Mouse (Mus musculus): ENCODE data around the gene Wnt9b. TPM values are rescaled to one million over a fixed set of nuclear protein-coding genes. Genes with fewer than 3 reads are reported as not detected.

Gene Wnt9b
- polyA plus RNA-seq, 1 experiment, result not detected

DNA sequence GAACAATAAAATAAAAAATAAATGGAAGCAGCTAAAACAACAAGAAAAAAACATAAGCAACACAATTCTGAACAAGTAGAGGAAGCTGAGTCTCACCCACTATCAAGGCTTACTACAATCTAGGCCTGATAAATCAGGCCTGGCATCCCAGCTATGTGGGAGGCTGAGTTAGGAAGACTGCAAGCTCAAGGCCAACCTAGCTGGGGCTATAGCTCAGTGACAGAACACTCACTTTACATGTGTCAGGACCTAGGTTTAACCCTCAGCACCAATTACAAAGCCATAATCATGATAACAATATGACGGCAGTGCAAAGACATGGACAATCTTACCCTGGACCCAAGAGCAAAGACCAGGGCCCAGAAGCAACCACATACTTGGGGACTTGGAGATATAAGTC lies 58.6 kb downstream of the Wnt9b start:
- peaks cover 49% of the 10 kb centered on the region for H3K36me3 ChIP-seq (ENCODE audit: control insufficient read depth)
- TF ChIP-seq GATA1 (IDR thresholded peaks at IDR 0.05; ENCODE audit: low read length) (no peak), TAL1 (IDR thresholded peaks at IDR 0.05; ENCODE audit: low read length) (no peak)
- no peaks in the 10 kb centered on the region for H3K9me3 ChIP-seq (ENCODE audit: control insufficient read depth, low read length)
- peaks cover 11% of the 10 kb centered on the region for H3K4me1 ChIP-seq (ENCODE audit: control insufficient read depth)
- H3K27me3 ChIP-seq (ENCODE audit: control insufficient read depth), result no peaks in the 10 kb centered on the region
- no peak overlapping the region for H3K4me3 ChIP-seq (replicated peaks)

DNA sequence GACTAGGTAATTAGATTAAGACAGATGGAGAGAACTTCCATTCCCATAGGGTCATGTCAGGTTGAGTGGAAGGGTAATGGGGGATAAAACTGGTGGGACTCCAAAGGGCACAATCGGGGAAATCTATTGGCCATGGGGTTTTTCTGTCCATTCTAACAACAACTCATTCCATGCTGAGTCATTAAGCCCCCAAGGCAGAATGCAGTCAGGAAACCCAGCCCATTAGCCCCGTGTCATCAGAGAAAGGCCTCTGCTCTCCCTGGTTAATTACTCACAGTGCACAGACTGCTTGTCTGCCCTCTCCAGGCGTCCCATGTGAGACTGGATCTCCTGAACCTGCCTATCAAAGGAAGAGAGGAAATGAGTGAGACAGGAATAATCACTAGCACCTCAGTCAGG lies 60.6 kb downstream of the Wnt9b start:
- Histone ChIP-seq H3K36me3 (ENCODE audit: control insufficient read depth) (peaks cover 59% of the 10 kb centered on the region), H3K4me3 (replicated peaks) (no peak overlapping the region), H3K9me3 (ENCODE audit: control insufficient read depth, low read length) (no peaks in the 10 kb centered on the region), H3K27me3 (ENCODE audit: control insufficient read depth) (no peaks in the 10 kb centered on the region), H3K4me1 (ENCODE audit: control insufficient read depth) (peaks cover 2% of the 10 kb centered on the region; the same call in 1 of the 2 replicates)
- no peak for TF ChIP-seq GATA1 (IDR thresholded peaks at IDR 0.05; ENCODE audit: low read length)
- no peak for TF ChIP-seq TAL1 (IDR thresholded peaks at IDR 0.05; ENCODE audit: low read length)

DNA sequence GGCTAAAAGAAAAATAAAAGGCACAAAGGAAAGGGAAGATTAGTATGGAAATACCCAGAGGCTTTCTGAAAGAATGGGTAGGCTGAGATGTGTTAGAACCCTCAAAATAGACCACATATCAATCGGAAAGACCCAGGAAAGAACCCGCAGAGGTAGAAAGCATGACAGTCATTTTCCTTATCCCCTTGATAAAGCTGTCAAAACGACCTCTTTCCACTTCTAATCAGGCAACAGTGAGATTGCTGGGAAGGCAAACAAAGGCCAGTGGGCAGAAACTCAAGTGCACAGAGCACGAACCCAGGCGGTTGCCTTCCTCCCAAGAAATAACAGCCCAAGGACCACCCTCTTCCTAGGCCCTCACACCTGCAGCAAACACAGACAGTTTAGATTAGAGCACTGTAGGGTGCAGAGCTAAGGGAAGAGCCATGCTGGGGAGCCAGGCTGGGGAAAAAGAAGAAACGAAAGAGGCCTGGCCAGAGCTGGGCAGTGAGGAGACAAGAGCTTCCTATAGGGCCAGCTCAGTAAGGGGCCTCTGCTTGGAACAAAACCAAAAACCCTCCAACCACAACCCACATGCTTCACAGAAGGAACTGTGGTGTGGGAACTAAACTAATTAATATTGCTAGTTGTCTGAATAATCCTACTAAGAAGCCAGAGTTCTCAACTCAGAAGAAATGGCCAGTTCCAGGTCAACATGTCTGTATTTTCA lies 61.2 kb downstream of the Wnt9b start:
- H3K36me3 ChIP-seq (ENCODE audit: control insufficient read depth), result peaks cover 65% of the 10 kb centered on the region

DNA sequence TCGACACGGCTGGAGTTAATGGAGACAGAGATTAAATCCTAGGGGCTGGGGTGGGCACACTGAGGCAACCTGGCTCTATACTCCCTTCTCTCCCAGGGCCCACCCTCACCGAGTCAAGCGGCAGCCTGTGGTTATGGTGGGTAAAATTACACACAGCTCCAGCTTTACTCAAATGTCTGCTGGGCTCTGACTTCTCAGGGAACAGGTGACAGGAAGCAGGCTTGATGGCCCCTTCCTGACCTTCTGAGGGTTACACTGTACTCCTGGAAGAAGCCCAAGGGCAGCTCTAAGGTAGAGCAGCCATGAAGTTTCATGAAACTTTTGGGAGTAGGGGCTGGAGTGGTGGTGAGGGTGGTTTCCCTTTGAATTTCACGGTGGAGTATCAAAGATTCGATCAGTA lies 62.9 kb downstream of the Wnt9b start:
- Histone ChIP-seq H3K36me3 (ENCODE audit: control insufficient read depth) (peaks cover 82% of the 10 kb centered on the region), H3K9me3 (ENCODE audit: control insufficient read depth, low read length) (no peaks in the 10 kb centered on the region), H3K4me1 (ENCODE audit: control insufficient read depth) (peaks cover 2% of the 10 kb centered on the region; the same call in 1 of the 2 replicates), H3K4me3 (replicated peaks) (no peak overlapping the region), H3K27me3 (ENCODE audit: control insufficient read depth) (no peaks in the 10 kb centered on the region)
- TF ChIP-seq TAL1 (IDR thresholded peaks at IDR 0.05; ENCODE audit: low read length), result no peak
- no peak for TF ChIP-seq GATA1 (IDR thresholded peaks at IDR 0.05; ENCODE audit: low read length)

More for the DNA sequence above, 61.2 kb downstream of the Wnt9b start:
- Histone ChIP-seq H3K4me1 (ENCODE audit: control insufficient read depth) (peaks cover 2% of the 10 kb centered on the region; the same call in 1 of the 2 replicates), H3K9me3 (ENCODE audit: control insufficient read depth, low read length) (no peaks in the 10 kb centered on the region), H3K27me3 (ENCODE audit: control insufficient read depth) (no peaks in the 10 kb centered on the region), H3K4me3 (replicated peaks) (no peak overlapping the region)
- no peak for TF ChIP-seq GATA1 (IDR thresholded peaks at IDR 0.05; ENCODE audit: low read length)
- no peak for TF ChIP-seq TAL1 (IDR thresholded peaks at IDR 0.05; ENCODE audit: low read length)

DNA sequence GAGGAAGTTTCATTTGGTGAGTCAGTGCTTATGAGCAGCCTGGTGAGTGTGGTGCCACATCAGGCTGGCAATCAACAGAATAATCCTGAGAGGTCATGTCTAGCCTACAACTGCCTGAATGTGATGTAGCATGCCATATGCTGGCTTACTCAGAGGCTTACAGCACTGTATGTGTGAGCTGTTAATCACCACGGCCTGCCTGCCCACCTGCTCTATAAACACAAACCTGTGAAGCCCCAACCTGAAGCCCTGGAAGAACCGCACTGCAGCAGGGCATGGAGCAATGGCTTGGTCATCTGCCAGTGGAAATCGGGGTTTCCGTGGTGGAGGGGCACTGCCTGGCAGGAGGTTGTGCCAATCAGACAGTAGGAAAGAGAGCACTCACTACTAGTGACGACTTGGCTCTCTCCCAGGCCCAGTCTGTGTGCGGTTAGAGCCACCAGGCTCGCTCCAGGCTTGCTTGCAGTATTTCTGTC lies 64.3 kb downstream of the Wnt9b start:
- Histone ChIP-seq H3K4me3 (replicated peaks) (no peak overlapping the region), H3K4me1 (ENCODE audit: control insufficient read depth) (peaks cover 2% of the 10 kb centered on the region; the same call in 1 of the 2 replicates), H3K36me3 (ENCODE audit: control insufficient read depth) (peaks cover 95% of the 10 kb centered on the region), H3K9me3 (ENCODE audit: control insufficient read depth, low read length) (no peaks in the 10 kb centered on the region), H3K27me3 (ENCODE audit: control insufficient read depth) (no peaks in the 10 kb centered on the region)
- TF ChIP-seq TAL1 (IDR thresholded peaks at IDR 0.05; ENCODE audit: low read length) (no peak), GATA1 (IDR thresholded peaks at IDR 0.05; ENCODE audit: low read length) (no peak)

DNA sequence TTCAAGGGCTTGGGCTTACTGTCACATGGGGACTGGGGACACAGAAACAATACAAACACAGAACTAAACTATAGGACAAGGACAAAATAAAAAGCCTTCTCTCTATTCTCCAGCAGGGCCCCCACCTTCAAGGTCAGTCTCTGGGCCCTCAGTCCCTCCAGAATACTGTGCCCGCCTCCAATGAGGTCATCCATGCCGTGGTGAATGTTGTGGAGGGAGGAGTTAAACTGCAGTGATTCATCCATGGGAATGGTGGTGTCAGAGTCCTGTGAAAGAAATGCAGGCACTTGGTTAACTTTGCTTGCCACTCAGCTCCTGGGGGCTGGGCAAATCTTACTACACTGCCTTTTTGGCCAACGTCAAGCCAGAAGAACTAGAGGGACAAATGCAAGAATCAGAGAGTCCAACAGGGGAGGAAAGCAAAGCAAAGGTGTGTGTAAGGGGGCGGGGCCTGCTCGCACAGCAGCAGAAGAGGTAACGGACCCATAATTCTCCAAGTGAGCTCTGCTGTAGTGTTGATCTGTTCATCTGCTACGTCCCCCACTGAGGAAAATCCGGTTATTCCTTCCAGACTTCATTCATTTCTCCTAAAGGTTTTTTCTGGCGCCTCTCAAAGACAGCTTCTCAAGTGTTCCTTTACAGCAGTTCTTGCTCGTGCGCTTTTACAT lies 65.8 kb downstream of the Wnt9b start:
- Histone ChIP-seq H3K36me3 (ENCODE audit: control insufficient read depth) (peaks cover 95% of the 10 kb centered on the region), H3K4me1 (ENCODE audit: control insufficient read depth) (no peaks in the 10 kb centered on the region), H3K27me3 (ENCODE audit: control insufficient read depth) (no peaks in the 10 kb centered on the region), H3K9me3 (ENCODE audit: control insufficient read depth, low read length) (no peaks in the 10 kb centered on the region), H3K4me3 (replicated peaks) (no peak overlapping the region)
- no peak for TF ChIP-seq GATA1 (IDR thresholded peaks at IDR 0.05; ENCODE audit: low read length)
- no peak for TF ChIP-seq TAL1 (IDR thresholded peaks at IDR 0.05; ENCODE audit: low read length)

Other genes with a start within 250 kb of the Wnt9b start
- under 0.01 TPM in 1 of 2 replicates, not detected in the other for gene Lrrc37a, start 245.2 kb downstream of the Wnt9b start, polyA plus RNA-seq (2012)
- gene Gm884, start 128.7 kb downstream of the Wnt9b start, polyA plus RNA-seq (2012), result 0.01 TPM in 1 of 2 replicates, not detected in the other
- not detected in 2 replicates for gene Lyzl6, start 110.9 kb downstream of the Wnt9b start, polyA plus RNA-seq (2012)
- gene Rprml, start 100.3 kb downstream of the Wnt9b start, polyA plus RNA-seq (2012), result not detected in 2 replicates
- 0.70 and 0.79 TPM in 2 replicates for gene Gosr2, start 51.9 kb downstream of the Wnt9b start, polyA plus RNA-seq (2012)
- not detected in 2 replicates for gene Wnt3, start 24.3 kb upstream of the Wnt9b start, polyA plus RNA-seq (2012)
- 0.27 and 0.30 TPM in 2 replicates for gene Nsf, start 204.2 kb upstream of the Wnt9b start, polyA plus RNA-seq (2012)
- 0.44 and 0.71 TPM in 2 replicates for gene Arf2, start 216.9 kb upstream of the Wnt9b start, polyA plus RNA-seq (2012)

Data from erythroblast, embryonic 14.5 days (primary cell).